Mouse (Mus musculus) liver, embryonic 16.5 days (tissue): Measurements from ENCODE around the gene Atad5. TPM values are rescaled to one million over a fixed set of nuclear protein-coding genes. Genes with fewer than 3 reads are reported as not detected.

Experiments used
- ATAC-seq: fragments of 200-750 bp; cut with Nextera tagmentation; 2 replicates; pipeline ENCODE4 v1.8.0; 2017; ENCODE audit warnings: low read depth, mild to moderate bottlenecking, moderate number of reproducible peaks, moderate library complexity
- H3K27ac ChIP-seq: fragments of 300-500 bp; sonication (generic); 2 replicates; pipeline ENCODE4 v1.5.1; 2014; ENCODE audit warnings: mild to moderate bottlenecking, low read length
- H3K27me3 ChIP-seq: fragments of 300-500 bp; sonication (generic); 2 replicates; pipeline ENCODE4 v1.6.1; 2014; ENCODE audit warnings: low read depth, low read length, mixed read lengths; ENCODE audit not compliant: control insufficient read depth, insufficient read depth
- H3K36me3 ChIP-seq: fragments of 300-500 bp; sonication (generic); 2 replicates; pipeline ENCODE4 v1.6.1; 2014; ENCODE audit warnings: mild to moderate bottlenecking; ENCODE audit not compliant: control insufficient read depth, insufficient read depth
- H3K4me1 ChIP-seq: fragments of 300-500 bp; sonication (generic); 2 replicates; pipeline ENCODE4 v1.6.1; 2014; ENCODE audit warnings: low read depth, low read length, mixed read lengths; ENCODE audit not compliant: control insufficient read depth
- H3K4me2 ChIP-seq: fragments of 300-500 bp; sonication (generic); 2 replicates; pipeline ENCODE4 v1.6.1; 2014; ENCODE audit warnings: low read depth, low read length, mixed read lengths
- H3K4me3 ChIP-seq: fragments of 300-500 bp; sonication (generic); 2 replicates; pipeline ENCODE4 v1.5.1; 2014; ENCODE audit warnings: low read depth, mild to moderate bottlenecking, low read length
- H3K9ac ChIP-seq: fragments of 300-500 bp; sonication (generic); 2 replicates; pipeline ENCODE4 v1.6.1; 2014; ENCODE audit warnings: low read depth, low read length
- H3K9me3 ChIP-seq: fragments of 300-500 bp; sonication (generic); replicated peaks from 2 replicates; pipeline ENCODE4 v1.6.1; 2016; ENCODE audit warnings: low read length; ENCODE audit not compliant: control insufficient read depth
- WGBS: fragments of 180-500 bp; shearing (Covaris S2); extraction: QIAGEN DNeasy Blood & Tissue Kit; methylation state at CpG from one replicate; pipeline ENCODE4 v1.1.7; 2014; ENCODE audit not compliant: insufficient replicate concordance; 5-methylcytosine and 5-hydroxymethylcytosine counted together
- polyA plus RNA-seq: library from polyadenylated mRNA; unstranded; fragments of >200 nt; fragmentation: Nextera tagmentation; extraction: Ambion mirVana; gene quantifications from 2 replicates; pipeline ENCODE4 v1.2.1, GENCODE M21; 2015

Gene Atad5
- polyA plus RNA-seq, 1 experiment from 2014 or later: 9.0 TPM

DNA sequence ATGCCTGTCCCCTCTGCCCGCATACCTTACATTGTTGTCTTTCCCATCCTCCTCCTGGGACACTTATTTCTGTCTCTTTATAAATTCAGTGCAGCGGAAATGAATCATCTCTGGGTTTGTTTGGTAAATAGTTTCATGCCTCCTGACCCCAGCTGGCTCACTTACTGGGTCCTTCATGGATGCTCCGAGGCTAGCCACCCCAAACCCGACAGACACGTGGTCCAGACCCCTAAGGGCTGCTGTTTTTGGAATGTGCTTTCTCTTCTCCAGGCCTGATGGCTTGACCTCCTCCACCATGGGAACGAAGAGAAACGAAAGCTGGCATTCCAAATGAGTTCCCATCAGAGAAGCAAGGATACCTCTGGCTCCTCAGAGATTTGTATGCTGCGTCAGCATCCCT, 63.2 kb downstream of the Atad5 start:
- Histone ChIP-seq H3K27ac (no peak overlapping the region), H3K4me3 (no peak overlapping the region), H3K9me3 (no peaks in the 10 kb centered on the region), H3K4me2 (no peak overlapping the region), H3K9ac (no peak overlapping the region), H3K27me3 (peaks cover 14% of the 10 kb centered on the region), H3K4me1 (peaks cover 16% of the 10 kb centered on the region), H3K36me3 (no peaks in the 10 kb centered on the region)
- WGBS: 63% methylated on average over 8 of the region's 8 CpGs
- ATAC-seq: no peak

GRCm38 (mm10) chr11:80153857-80154495, 64.8 kb downstream of the Atad5 start, which contains the start of gene Adap2:
Gene Adap2, plus strand, starts transcription at chr11:80154105.
- WGBS: 1% methylated on average over 46 of the region's 47 CpGs
- no peak within 1 kb of the TSS for H3K27ac ChIP-seq
- H3K4me3 ChIP-seq: peak within 1 kb of the TSS; percentile 72
- no peaks in the 10 kb centered on the region for H3K36me3 ChIP-seq
- peak; percentile 93 for ATAC-seq
- H3K9me3 ChIP-seq: no peaks in the 10 kb centered on the region
- peak within 1 kb of the TSS; percentile 87 for H3K4me2 ChIP-seq
- peak within 1 kb of the TSS; percentile 72 for H3K9ac ChIP-seq
- H3K27me3 ChIP-seq: peaks cover 14% of the 10 kb centered on the region
- peaks cover 13% of the 10 kb centered on the region for H3K4me1 ChIP-seq

GRCm38 (mm10) chr11:80154501-80154900, 65.3 kb downstream of the Atad5 start:
- Histone ChIP-seq H3K27me3 (peaks cover 14% of the 10 kb centered on the region), H3K4me1 (peaks cover 13% of the 10 kb centered on the region), H3K27ac (no peak overlapping the region), H3K36me3 (no peaks in the 10 kb centered on the region), H3K4me3 (peak overlapping the region; percentile 72), H3K4me2 (peak overlapping the region; percentile 87), H3K9me3 (no peaks in the 10 kb centered on the region), H3K9ac (peak overlapping the region; percentile 72)
- 32% methylated on average over 25 of the region's 25 CpGs for WGBS
- ATAC-seq: no peak

DNA sequence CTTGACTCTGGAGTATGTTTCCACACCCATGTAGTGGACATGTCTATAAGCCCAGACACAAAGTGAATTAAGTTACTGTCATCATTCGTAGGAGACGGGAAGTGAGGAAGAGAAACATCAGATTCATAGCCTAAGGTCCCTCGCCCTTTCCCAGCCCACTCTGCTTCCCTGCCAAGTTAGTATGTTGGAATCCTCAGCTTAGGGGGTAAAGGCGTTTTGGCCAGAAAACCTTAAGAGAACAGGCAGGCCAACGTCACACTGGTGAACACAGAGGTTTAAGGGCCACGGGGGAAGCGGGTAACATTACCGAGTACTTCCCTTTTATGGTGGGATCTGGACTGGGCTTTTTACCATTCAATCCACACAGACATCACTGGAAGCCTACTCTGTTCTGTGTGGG, 66.3 kb downstream of the Atad5 start:
- H3K4me3 ChIP-seq: no peak overlapping the region
- 63% methylated on average over 8 of the region's 8 CpGs for WGBS
- H3K4me2 ChIP-seq: no peak overlapping the region
- peaks cover 13% of the 10 kb centered on the region for H3K4me1 ChIP-seq
- H3K9ac ChIP-seq: no peak overlapping the region
- H3K27me3 ChIP-seq: peaks cover 14% of the 10 kb centered on the region
- H3K27ac ChIP-seq: no peak overlapping the region
- H3K36me3 ChIP-seq: no peaks in the 10 kb centered on the region
- ATAC-seq: no peak
- H3K9me3 ChIP-seq: no peaks in the 10 kb centered on the region

DNA sequence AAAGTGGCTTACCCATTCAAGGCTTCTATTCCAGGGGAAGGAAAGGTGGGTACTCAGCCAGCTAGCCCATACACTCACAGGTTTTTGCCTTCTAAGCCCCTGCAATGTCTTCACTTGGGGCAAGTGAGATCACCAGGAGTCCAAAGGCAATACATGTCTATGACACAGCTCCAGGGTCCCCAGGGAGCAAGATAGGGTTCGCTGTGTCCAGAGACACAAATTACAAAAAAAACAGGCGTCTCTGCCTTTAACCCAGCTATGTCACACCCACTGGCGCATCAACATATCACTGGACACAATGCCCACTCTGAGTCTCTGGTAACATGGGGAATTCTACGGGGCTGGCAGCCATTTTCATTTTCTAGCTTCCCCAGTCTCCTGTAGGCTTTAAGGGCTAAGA, 66.8 kb downstream of the Atad5 start:
- 62% methylated on average over 4 of the region's 4 CpGs for WGBS
- no peaks in the 10 kb centered on the region for H3K9me3 ChIP-seq
- no peak for ATAC-seq

DNA sequence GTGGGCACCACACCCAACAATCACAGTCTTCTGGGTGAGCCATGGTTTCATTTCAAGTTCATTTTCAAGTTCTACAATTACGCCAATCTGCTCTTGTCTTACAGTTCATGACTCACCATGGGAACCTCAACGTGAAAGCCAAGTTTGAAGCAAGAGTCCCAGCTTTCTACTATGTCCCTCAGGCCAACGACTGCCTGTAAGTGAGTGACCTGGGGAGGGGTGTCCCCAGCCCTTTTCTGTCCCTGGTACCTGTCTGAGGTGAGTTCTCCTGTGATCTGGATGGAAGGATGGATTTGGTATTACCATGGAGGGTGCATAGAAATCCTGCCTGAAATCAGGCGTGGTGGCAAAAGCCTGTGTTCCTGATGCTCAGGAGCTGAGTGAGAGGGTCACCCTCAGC, 67.6 kb downstream of the Atad5 start:
- H3K9ac ChIP-seq: no peak overlapping the region
- WGBS: 68% methylated on average over 4 of the region's 4 CpGs
- no peak for ATAC-seq
- H3K4me3 ChIP-seq: no peak overlapping the region
- no peak overlapping the region for H3K4me2 ChIP-seq
- H3K4me1 ChIP-seq: peaks cover 13% of the 10 kb centered on the region
- peaks cover 14% of the 10 kb centered on the region for H3K27me3 ChIP-seq
- no peaks in the 10 kb centered on the region for H3K9me3 ChIP-seq
- H3K27ac ChIP-seq: no peak overlapping the region
- H3K36me3 ChIP-seq: no peaks in the 10 kb centered on the region

More for the DNA sequence above, 66.8 kb downstream of the Atad5 start:
- Histone ChIP-seq H3K36me3 (no peaks in the 10 kb centered on the region), H3K27me3 (peaks cover 14% of the 10 kb centered on the region), H3K9ac (no peak overlapping the region), H3K4me3 (no peak overlapping the region), H3K27ac (no peak overlapping the region), H3K4me1 (peaks cover 13% of the 10 kb centered on the region), H3K4me2 (0 out of 2 replicates have a peak overlapping the region, but pooled peaks have one; percentile 6)

GRCm38 (mm10) chr11:80159018-80159417, 69.8 kb downstream of the Atad5 start:
- Histone ChIP-seq H3K36me3 (no peaks in the 10 kb centered on the region), H3K27me3 (peaks cover 13% of the 10 kb centered on the region), H3K9ac (no peak overlapping the region), H3K4me3 (no peak overlapping the region), H3K4me2 (no peak overlapping the region), H3K4me1 (peaks cover 4% of the 10 kb centered on the region), H3K27ac (peak overlapping the region; percentile 57), H3K9me3 (no peaks in the 10 kb centered on the region)
- ATAC-seq: peak; percentile 84
- 53% methylated on average over 7 of the region's 7 CpGs for WGBS

DNA sequence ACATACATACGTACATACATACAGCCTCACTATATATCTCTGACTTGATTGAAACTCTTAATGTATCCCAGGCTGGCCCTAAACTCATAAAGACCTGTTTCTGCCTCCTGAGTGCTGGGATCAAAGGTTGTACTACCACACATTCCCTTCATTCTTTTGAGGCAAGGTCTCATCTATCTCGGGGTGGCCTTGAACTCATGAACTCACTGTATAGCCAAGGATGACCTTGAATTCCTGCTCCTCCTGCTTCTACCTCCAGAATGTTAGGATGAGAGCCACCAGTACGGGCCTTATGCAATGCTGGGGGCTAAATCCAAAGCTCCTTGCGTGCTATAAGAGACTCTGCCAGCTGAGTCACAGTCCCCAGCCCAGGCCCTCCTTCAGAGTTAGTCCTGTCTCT, 71.8 kb downstream of the Atad5 start:
- Histone ChIP-seq H3K9ac (no peak overlapping the region), H3K36me3 (no peaks in the 10 kb centered on the region), H3K9me3 (no peaks in the 10 kb centered on the region), H3K4me1 (no peaks in the 10 kb centered on the region), H3K4me3 (no peak overlapping the region), H3K27me3 (no peaks in the 10 kb centered on the region), H3K4me2 (no peak overlapping the region), H3K27ac (no peak overlapping the region)
- 61% methylated on average over 4 of the region's 4 CpGs for WGBS
- ATAC-seq: no peak

DNA sequence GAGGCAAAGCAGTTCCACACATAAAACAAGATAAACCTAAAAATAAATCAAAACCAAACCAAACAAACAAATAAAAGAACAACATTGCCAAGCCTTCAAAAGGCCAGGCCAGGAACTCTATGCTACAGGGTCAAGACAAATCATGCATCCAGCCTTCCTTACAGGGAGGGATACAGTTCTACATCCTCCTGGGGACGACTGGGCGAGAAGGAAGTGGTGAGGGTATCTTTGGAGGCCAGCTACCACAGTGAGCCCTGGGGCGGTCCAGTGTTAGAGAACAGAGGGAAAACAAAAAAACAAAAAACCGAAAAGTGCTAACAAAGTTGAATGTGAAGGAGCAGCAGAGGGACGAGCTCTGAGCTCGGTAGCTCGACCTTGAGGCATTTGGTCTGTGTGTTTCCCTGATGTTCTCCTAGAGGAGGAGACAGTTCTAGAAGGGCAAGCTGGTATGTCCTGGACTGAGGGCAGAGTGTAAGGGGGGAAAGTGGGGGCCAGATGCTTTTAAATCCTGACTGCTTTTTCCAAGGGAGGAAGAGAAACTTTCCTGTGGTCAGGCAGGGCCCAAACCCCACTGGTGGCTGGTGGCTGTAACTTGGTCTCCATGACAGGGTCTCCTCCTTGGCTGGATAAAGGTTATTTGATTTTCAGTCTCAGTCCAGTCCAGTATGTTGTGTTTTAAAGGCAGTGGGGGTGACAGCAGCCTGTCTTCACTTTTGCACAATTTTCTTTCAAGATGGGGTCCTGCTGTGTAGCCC, 74.3 kb downstream of the Atad5 start:
- Histone ChIP-seq H3K27ac (no peak overlapping the region), H3K4me1 (no peaks in the 10 kb centered on the region)
- WGBS: 22% methylated on average over 7 of the region's 7 CpGs

More for the DNA sequence above, 74.3 kb downstream of the Atad5 start:
- no peak overlapping the region for H3K9ac ChIP-seq
- no peaks in the 10 kb centered on the region for H3K9me3 ChIP-seq
- no peaks in the 10 kb centered on the region for H3K27me3 ChIP-seq
- no peak for ATAC-seq
- H3K4me2 ChIP-seq: no peak overlapping the region
- no peak overlapping the region for H3K4me3 ChIP-seq
- H3K36me3 ChIP-seq: no peaks in the 10 kb centered on the region; the same call in 1 of the 2 replicates
